Mouse (Mus musculus) ES-Bruce4 (cell line): ENCODE results near the gene Ddx59.

Source experiments
- CTCF ChIP-seq: IDR thresholded peaks from one replicate; pipeline ENCODE4 v1.8.1; 2011; ENCODE audit warnings: low read depth, low read length
- EP300 ChIP-seq: IDR thresholded peaks from 2 replicates; pipeline ENCODE4 v1.6.1; 2011; ENCODE audit warnings: low read depth, low read length; ENCODE audit not compliant: insufficient read depth

GRCm38 (mm10) chr1:136380606-136381005 lies 34.5 kb upstream of the Ddx59 start:
- no peak for TF ChIP-seq CTCF
- no peak for TF ChIP-seq EP300
